Mouse (Mus musculus) left cerebral cortex, postnatal 10 days (tissue): ENCODE data around the gene Apon. TPM values are rescaled to one million over a fixed set of nuclear protein-coding genes. Genes with fewer than 3 reads are reported as not detected.
A peak's percentile ranks its signal among the peaks of the same experiment; 100 is the strongest.
"Not testable (repeated sequence)": the region's sequence is repeated elsewhere in the genome, so short reads cannot be mapped to it uniquely, and the experiment has no call there.

Experiments used
- DNase-seq, 2 experiments: peaks; one replicate each; pipeline ENCODE4 v3.0.0; 2021 to 2022; ENCODE audit warnings: low spot score in 2 of 2, mixed read lengths in 1 of 2; ENCODE audit errors: extremely low spot score in 1 of 2
- intact Hi-C: fragments of 180-260 bp; cut with DNase I; formaldehyde crosslinking; loops from one replicate; pipeline ENCODE4 v1.15.1; 2025
- total RNA-seq, 2 experiments: library from RNA; stranded (reverse); gene quantifications; 2 replicates each; pipeline ENCODE4 v1.2.3; 2021

The Apon gene
- total RNA-seq, 2 experiments from 2014 or later, result not detected

DNA sequence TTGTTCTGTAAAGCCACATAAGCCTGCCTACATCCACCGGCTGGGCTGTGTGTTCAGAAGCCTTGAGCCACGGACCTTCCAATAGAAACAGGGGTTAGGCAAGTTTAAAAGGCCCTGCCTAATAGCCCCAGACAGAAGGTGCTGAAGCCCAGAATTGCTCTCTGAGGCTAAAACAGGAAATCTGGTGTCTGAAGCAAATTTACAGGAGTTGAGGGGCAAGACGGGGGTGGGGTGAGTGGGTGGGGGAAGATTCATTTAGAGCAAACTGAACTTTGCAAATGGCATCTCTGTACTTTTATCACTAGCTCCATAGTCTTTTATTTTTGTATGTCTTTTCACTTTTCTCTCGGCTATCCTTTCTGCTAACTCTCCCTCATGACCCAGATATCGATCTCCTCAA lies 22.8 kb upstream of the Apon start:
- DNase-seq, result no peak
- intact Hi-C loops, result no loop called here

DNA sequence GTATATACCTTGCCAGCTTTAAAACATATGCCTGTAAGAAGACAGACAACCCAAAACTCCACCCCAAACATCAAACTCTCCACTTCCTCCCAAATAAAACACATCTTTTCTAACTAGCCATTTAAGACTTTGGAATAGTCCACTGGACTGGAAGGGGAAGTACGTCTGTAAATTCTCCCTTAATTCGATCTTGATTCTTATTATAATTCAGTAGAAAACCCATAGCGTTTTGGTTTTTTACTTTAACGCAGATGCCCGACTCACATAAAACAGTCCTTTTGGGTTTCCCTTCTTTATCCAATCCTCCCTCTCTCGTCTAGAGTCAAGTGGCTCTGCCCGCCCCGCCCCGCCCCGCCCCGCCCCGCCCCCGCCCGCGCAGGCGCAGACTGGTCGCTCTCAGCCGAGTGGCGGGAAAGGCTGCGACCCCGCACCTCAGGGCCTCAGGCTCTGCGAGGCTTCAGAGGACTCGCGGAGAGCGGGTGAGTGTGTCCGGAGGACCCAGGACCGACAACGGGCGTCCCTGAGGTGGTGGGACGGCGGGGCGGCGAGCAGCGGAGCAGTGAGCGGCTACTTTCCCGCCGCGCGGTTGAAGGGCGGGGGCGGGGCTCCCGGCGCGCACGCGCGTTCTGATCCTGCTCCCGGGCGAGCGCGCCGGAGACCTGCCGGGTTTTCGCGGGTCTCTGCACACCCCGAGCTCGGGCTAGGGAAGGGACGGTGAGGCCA lies 22.0 kb upstream of the Apon start, which contains the start of gene Timeless:
Gene Timeless, plus strand, starts transcription at position 369 of the 723 bp plus-strand sequence.
- peak; percentile 72 to 90 for DNase-seq
- intact Hi-C loops, result no loop called here

GRCm38 (mm10) chr10:128232420-128232985 lies 21.4 kb upstream of the Apon start:
- peak; percentile 57 to 66 for DNase-seq
- intact Hi-C loops, result no loop called here

DNA sequence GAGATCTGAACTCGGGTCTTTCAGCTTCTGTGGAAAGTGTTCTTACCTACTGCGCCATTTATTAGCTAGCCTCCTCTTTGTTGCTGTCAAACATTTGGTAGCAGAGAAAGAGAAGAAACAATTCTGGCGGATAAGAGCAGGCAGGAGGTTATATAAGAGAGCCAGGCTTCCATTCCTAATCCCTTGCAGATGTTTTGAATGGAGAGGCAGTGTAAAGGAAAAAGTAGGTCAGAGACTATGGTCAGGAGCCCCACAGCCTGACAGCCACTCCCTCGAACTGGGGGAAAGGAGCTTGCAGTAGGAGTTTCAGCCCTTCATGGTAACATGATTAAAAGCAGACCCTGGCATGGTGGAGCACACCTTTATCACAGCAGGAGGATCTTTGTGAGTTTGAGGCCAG lies 17.6 kb upstream of the Apon start:
- DNase-seq, result no peak
- intact Hi-C loops, result no loop called here

DNA sequence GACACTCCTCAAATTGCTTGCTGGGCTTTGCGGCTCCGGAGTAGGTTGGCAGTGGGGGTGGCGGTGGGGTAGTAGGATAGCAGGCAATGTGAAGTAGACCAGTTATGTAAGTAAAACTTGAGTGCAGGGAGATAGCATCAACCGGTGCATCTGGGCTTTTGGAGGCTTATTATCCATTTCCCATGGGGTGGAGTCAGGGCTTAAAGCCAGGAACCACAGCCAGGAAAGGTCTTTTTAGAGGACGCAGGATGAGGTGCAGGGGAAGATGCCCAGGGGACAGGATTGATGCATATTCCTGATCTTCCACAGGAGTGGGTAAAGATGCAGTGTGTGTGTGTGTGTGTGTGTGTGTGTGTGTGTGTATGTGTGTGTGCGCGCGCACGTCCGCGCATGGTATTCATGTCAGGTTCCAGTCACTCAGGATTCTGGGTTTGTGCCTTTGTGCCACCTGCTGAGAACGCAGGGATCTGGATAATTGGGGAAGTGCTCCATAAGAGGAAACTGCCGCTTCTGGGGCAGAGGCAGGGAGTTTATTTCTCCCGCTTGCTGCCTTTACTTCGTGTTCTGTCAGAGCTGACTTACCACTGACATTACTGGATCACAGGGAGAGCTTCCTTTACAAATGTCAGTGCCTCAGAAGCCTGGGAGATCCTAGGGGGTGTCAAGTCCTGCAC lies 16.0 kb upstream of the Apon start:
- intact Hi-C loops, result no loop called here
- no peak for DNase-seq

DNA sequence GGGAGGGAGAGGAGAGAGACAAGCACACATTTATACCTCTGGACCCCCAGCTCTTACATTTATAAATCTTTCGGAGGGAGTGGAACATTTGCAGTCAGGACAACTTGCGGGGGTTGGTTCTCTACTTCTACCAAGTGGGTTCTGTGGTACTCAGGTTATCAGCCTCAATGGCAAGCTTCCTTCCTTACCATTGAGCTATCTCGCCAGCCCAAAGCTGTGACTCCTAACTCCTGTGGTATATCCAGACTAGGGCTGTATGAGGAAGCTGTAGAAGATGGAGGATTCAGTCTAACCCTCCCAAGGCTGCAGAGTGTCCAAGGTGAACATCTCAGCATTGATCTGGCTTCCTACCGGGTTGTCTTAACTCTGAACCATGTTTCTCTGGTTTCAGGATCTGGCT lies 14.8 kb upstream of the Apon start:
- intact Hi-C loops, result no loop called here
- no peak for DNase-seq

GRCm38 (mm10) chr10:128240131-128240530 lies 13.8 kb upstream of the Apon start:
- no peak for DNase-seq
- intact Hi-C loops, result no loop called here

DNA sequence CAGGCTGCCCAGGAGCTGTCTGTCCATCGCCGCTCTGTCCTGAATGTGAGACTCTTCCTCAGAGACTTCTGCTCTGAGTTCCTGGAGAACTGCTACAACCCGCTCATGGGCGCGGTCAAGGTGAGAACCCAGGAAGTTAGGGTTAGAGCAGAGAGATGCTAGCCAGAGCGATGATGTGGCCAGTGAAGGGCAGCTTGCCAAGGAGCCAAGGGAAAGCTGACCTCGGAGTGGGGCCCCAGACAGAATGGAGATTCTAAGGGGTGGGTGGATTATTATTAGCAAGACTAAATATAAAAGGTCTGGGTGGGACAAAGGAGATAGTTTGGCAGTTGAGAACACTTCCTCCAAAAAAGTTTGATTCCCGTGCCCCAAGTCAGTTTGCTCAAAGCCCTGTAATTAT lies 10.6 kb upstream of the Apon start:
- intact Hi-C loops, result no loop called here

DNA sequence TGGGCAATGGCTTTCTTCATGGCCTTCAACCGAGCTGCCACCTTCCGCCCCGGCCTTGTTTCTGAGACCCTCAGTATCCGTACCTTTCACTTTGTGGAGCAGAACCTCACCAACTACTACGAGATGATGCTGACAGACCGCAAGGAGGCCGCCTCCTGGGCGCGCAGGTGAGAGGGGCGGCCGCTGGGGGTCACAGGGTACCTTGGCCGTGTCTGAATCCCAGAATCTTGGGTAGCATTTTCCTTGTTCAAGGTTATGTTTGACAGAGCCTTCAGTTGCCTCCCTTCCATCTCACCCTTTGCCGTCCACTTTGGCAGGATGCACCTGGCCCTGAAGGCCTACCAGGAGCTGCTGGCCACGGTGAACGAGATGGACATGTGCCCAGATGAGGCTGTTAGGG lies 9.8 kb upstream of the Apon start:
- DNase-seq, result no peak
- intact Hi-C loops, result no loop called here

More for the DNA sequence above, 10.6 kb upstream of the Apon start:
- no peak for DNase-seq

GRCm38 (mm10) chr10:128247020-128247732 lies 6.7 kb upstream of the Apon start:
- DNase-seq, result peak in 1 of 2 experiments; percentile 78
- intact Hi-C loops, result no loop called here

DNA sequence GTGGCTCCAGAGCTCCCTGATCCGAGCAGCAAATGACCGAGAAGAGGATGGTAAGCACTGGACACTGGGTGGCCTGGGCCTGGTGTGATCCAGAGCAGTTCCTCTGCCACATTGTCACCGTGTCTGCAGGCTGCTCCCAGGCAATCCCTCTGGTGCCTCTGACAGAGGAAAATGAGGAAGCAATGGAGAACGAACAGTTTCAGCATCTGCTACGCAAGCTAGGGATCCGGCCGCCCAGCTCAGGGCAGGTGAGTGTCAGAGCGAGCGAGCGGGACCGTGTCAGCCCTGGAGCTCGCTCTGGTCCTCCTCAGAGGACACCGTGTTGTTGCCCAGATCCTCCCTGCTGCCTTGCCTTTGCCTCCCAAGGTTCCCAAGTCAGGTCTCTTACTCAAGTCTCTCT lies 3.3 kb upstream of the Apon start:
- no peak for DNase-seq
- intact Hi-C loops, result no loop called here

- intact Hi-C loops, result no loop called here
- no peak for DNase-seq
Measured at GRCm38 (mm10) chr10:128255925-128256324, 2.0 kb downstream of the Apon start.

- intact Hi-C loops, result no loop called here
- no peak for DNase-seq
Measured at GRCm38 (mm10) chr10:128256328-128256727, 2.4 kb downstream of the Apon start.

DNA sequence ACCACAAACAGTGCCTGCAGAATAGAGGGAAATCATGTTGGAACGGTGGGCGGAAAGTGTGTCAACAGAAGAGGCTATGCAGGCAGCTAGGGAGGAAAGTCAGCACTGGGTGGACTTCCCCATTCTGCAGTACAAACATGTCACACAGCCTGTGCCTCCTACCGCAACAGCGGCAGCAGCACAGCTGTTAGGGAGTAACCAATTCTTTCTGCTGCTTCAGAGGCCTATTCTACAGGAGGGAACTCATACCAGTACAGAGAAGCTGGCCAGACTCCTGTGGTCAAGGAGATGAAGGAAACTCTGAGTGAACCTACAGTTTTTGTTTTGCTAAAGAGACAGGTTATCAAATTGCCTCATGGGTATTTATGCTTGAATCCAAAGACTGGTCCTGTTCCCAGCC lies 5.1 kb downstream of the Apon start:
- intact Hi-C loops, result no loop called here

GRCm38 (mm10) chr10:128259946-128260345 lies 6.0 kb downstream of the Apon start:
- no peak for DNase-seq
- intact Hi-C loops, result no loop called here

More for the DNA sequence above, 5.1 kb downstream of the Apon start:
- no peak for DNase-seq

- intact Hi-C loops, DNase-seq: not testable (repeated sequence)
Measured at GRCm38 (mm10) chr10:128260376-128260775, 6.5 kb downstream of the Apon start.

- DNase-seq, result no peak
- intact Hi-C loops, result no loop called here
Measured at GRCm38 (mm10) chr10:128262300-128262699, 8.4 kb downstream of the Apon start.

- intact Hi-C loops, result no loop called here
Measured at GRCm38 (mm10) chr10:128263393-128264310, 9.8 kb downstream of the Apon start.

More at GRCm38 (mm10) chr10:128263393-128264310, 9.8 kb downstream of the Apon start:
- no peak for DNase-seq
